Mouse (Mus musculus): ENCODE measurements at regions not wholly inside any gene's neighbourhood (a gene's known extent, or its start where the extent isn't known, plus 50 kb on each side); places are given as distances from the start of the nearest gene placed in this dataset.

- no peaks in the 10 kb centered on the region for H3K36me3 ChIP-seq (replicated peaks; ENCODE audit: control insufficient read depth, insufficient read depth, low read length)
- 4% methylated on average over 23 of the region's 23 CpGs for WGBS
- H3K4me1 ChIP-seq (ENCODE audit: control insufficient read depth, insufficient read depth) = no peaks in the 10 kb centered on the region
- no peak for TF ChIP-seq CTCF (IDR thresholded peaks at IDR 0.05; ENCODE audit: low read depth)
- TF ChIP-seq EP300 (IDR thresholded peaks at IDR 0.05; ENCODE audit: low read depth) = no peak
- peak overlapping the region; percentile 57 for H3K4me3 ChIP-seq (ENCODE audit: low read depth, low read length)
- no peaks in the 10 kb centered on the region for H3K9me3 ChIP-seq (replicated peaks; ENCODE audit: control insufficient read depth, low read length)
- peaks cover 8% of the 10 kb centered on the region for H3K27me3 ChIP-seq (ENCODE audit: control insufficient read depth, insufficient read depth, low read length)
- ATAC-seq (ENCODE audit: insufficient read depth, low read depth) (no peak), DNase-seq (ENCODE audit: low spot score) (no peak)
- H3K4me2 ChIP-seq (ENCODE audit: low read depth, low read length) = peak overlapping the region; percentile 83
- peak overlapping the region; percentile 15; the same call in 1 of the 2 replicates for H3K9ac ChIP-seq (replicated peaks; ENCODE audit: low read depth, low read length)
- no peak overlapping the region for H3K27ac ChIP-seq (ENCODE audit: low read depth)
Observed at GRCm38 (mm10) chr12:46398875-46399652, 419.7 kb downstream of the Nova1 start.

- Histone ChIP-seq H3K4me2 (ENCODE audit: low read depth, low read length) (no peak overlapping the region), H3K36me3 (replicated peaks; ENCODE audit: control insufficient read depth, insufficient read depth, low read length) (no peaks in the 10 kb centered on the region), H3K27ac (ENCODE audit: low read depth) (no peak overlapping the region), H3K27me3 (ENCODE audit: control insufficient read depth, insufficient read depth, low read length) (peaks cover 8% of the 10 kb centered on the region), H3K9me3 (replicated peaks; ENCODE audit: control insufficient read depth, low read length) (no peaks in the 10 kb centered on the region), H3K4me1 (ENCODE audit: control insufficient read depth, insufficient read depth) (no peaks in the 10 kb centered on the region), H3K9ac (replicated peaks; ENCODE audit: low read depth, low read length) (no peak overlapping the region), H3K4me3 (ENCODE audit: low read depth, low read length) (no peak overlapping the region)
- TF ChIP-seq EP300 (IDR thresholded peaks at IDR 0.05; ENCODE audit: low read depth) (no peak), CTCF (IDR thresholded peaks at IDR 0.05; ENCODE audit: low read depth) (no peak)
- DNase-seq (ENCODE audit: low spot score) (no peak), ATAC-seq (ENCODE audit: insufficient read depth, low read depth) (no peak)
- WGBS = 73% methylated on average over 4 of the region's 4 CpGs
Observed at GRCm38 (mm10) chr12:46395245-46395644, 423.5 kb downstream of the Nova1 start.

GRCm38 (mm10) chr12:46393769-46394168, 425.0 kb downstream of the Nova1 start:
- TF ChIP-seq CTCF (IDR thresholded peaks at IDR 0.05; ENCODE audit: low read depth) (no peak), EP300 (IDR thresholded peaks at IDR 0.05; ENCODE audit: low read depth) (no peak)

GRCm38 (mm10) chr12:46378914-46379313, 439.8 kb downstream of the Nova1 start:
- no peak for ATAC-seq (ENCODE audit: insufficient read depth, low read depth)
- no peaks in the 10 kb centered on the region for H3K4me1 ChIP-seq (ENCODE audit: control insufficient read depth, insufficient read depth)
- no peak overlapping the region for H3K9ac ChIP-seq (replicated peaks; ENCODE audit: low read depth, low read length)
- H3K36me3 ChIP-seq (replicated peaks; ENCODE audit: control insufficient read depth, insufficient read depth, low read length) = no peaks in the 10 kb centered on the region
- DNase-seq (ENCODE audit: low spot score) = no peak
- no peak overlapping the region for H3K4me3 ChIP-seq (ENCODE audit: low read depth, low read length)
- no peak for TF ChIP-seq CTCF (IDR thresholded peaks at IDR 0.05; ENCODE audit: low read depth)
- TF ChIP-seq EP300 (IDR thresholded peaks at IDR 0.05; ENCODE audit: low read depth) = no peak
- H3K27me3 ChIP-seq (ENCODE audit: control insufficient read depth, insufficient read depth, low read length) = no peaks in the 10 kb centered on the region
- no peak overlapping the region for H3K27ac ChIP-seq (ENCODE audit: low read depth)
- H3K9me3 ChIP-seq (replicated peaks; ENCODE audit: control insufficient read depth, low read length) = no peaks in the 10 kb centered on the region
- no peak overlapping the region for H3K4me2 ChIP-seq (ENCODE audit: low read depth, low read length)

More at GRCm38 (mm10) chr12:46393769-46394168, 425.0 kb downstream of the Nova1 start:
- H3K27me3 ChIP-seq (ENCODE audit: control insufficient read depth, insufficient read depth, low read length) = peaks cover 4% of the 10 kb centered on the region
- DNase-seq (ENCODE audit: low spot score) (no peak), ATAC-seq (ENCODE audit: insufficient read depth, low read depth) (no peak)
- H3K36me3 ChIP-seq (replicated peaks; ENCODE audit: control insufficient read depth, insufficient read depth, low read length) = no peaks in the 10 kb centered on the region
- H3K9ac ChIP-seq (replicated peaks; ENCODE audit: low read depth, low read length) = no peak overlapping the region
- H3K4me1 ChIP-seq (ENCODE audit: control insufficient read depth, insufficient read depth) = no peaks in the 10 kb centered on the region
- no peaks in the 10 kb centered on the region for H3K9me3 ChIP-seq (replicated peaks; ENCODE audit: control insufficient read depth, low read length)
- no peak overlapping the region for H3K4me2 ChIP-seq (ENCODE audit: low read depth, low read length)
- H3K4me3 ChIP-seq (ENCODE audit: low read depth, low read length) = no peak overlapping the region
- no peak overlapping the region for H3K27ac ChIP-seq (ENCODE audit: low read depth)

- H3K4me1 ChIP-seq (ENCODE audit: control insufficient read depth, insufficient read depth) = no peaks in the 10 kb centered on the region
- H3K4me3 ChIP-seq (ENCODE audit: low read depth, low read length) = no peak overlapping the region
- 46% methylated on average over 3 of the region's 3 CpGs for WGBS
- H3K9me3 ChIP-seq (replicated peaks; ENCODE audit: control insufficient read depth, low read length) = no peaks in the 10 kb centered on the region
- TF ChIP-seq EP300 (IDR thresholded peaks at IDR 0.05; ENCODE audit: low read depth) (no peak), CTCF (IDR thresholded peaks at IDR 0.05; ENCODE audit: low read depth) (no peak)
- no peak overlapping the region for H3K9ac ChIP-seq (replicated peaks; ENCODE audit: low read depth, low read length)
- no peaks in the 10 kb centered on the region for H3K27me3 ChIP-seq (ENCODE audit: control insufficient read depth, insufficient read depth, low read length)
- H3K4me2 ChIP-seq (ENCODE audit: low read depth, low read length) = no peak overlapping the region
- no peaks in the 10 kb centered on the region for H3K36me3 ChIP-seq (replicated peaks; ENCODE audit: control insufficient read depth, insufficient read depth, low read length)
- no peak overlapping the region for H3K27ac ChIP-seq (ENCODE audit: low read depth)
- no peak for ATAC-seq (ENCODE audit: insufficient read depth, low read depth)
- DNase-seq (ENCODE audit: low spot score) = no peak
Observed at GRCm38 (mm10) chr12:46371747-46372146, 447.0 kb downstream of the Nova1 start.

GRCm38 (mm10) chr12:46333376-46333775, 485.4 kb downstream of the Nova1 start:
- TF ChIP-seq EP300 (IDR thresholded peaks at IDR 0.05; ENCODE audit: low read depth) (no peak), CTCF (IDR thresholded peaks at IDR 0.05; ENCODE audit: low read depth) (no peak)
- no peak for ATAC-seq (ENCODE audit: insufficient read depth, low read depth)
- H3K4me3 ChIP-seq (ENCODE audit: low read depth, low read length) = no peak overlapping the region
- H3K9ac ChIP-seq (replicated peaks; ENCODE audit: low read depth, low read length) = no peak overlapping the region
- H3K4me2 ChIP-seq (ENCODE audit: low read depth, low read length) = no peak overlapping the region
- no peak for DNase-seq (ENCODE audit: low spot score)
- H3K27me3 ChIP-seq (ENCODE audit: control insufficient read depth, insufficient read depth, low read length) = no peaks in the 10 kb centered on the region
- WGBS = 72% methylated on average over 1 of the region's 1 CpGs
- H3K9me3 ChIP-seq (replicated peaks; ENCODE audit: control insufficient read depth, low read length) = no peaks in the 10 kb centered on the region
- H3K4me1 ChIP-seq (ENCODE audit: control insufficient read depth, insufficient read depth) = no peaks in the 10 kb centered on the region
- H3K27ac ChIP-seq (ENCODE audit: low read depth) = no peak overlapping the region
- H3K36me3 ChIP-seq (replicated peaks; ENCODE audit: control insufficient read depth, insufficient read depth, low read length) = no peaks in the 10 kb centered on the region
